Mouse (Mus musculus): ENCODE data around the gene Gpbar1. TPM values are rescaled to one million over a fixed set of nuclear protein-coding genes. Genes with fewer than 3 reads are reported as not detected.

The Gpbar1 gene
- polyA plus RNA-seq, 1 experiment, result 0.14 TPM

GRCm38 (mm10) chr1:74288327-74288726 lies 10.0 kb downstream of the Gpbar1 start:
- 89% methylated on average over 4 of the region's 4 CpGs for WGBS
- no peak for DNase-seq (ENCODE audit: low read depth in 1 of 2, low spot score in 2 of 2)
- Histone ChIP-seq H3K4me1 (ENCODE audit: control insufficient read depth, insufficient read depth, insufficient read length) (peaks cover 6% of the 10 kb centered on the region; the same call in 1 of the 2 replicates), H3K27me3 (ENCODE audit: control insufficient read depth, insufficient read depth, low read length) (no peaks in the 10 kb centered on the region), H3K4me3 (ENCODE audit: extremely low read depth, insufficient read depth, insufficient read length) (no peak overlapping the region), H3K27ac (ENCODE audit: insufficient read depth, low read length) (no peak overlapping the region), H3K36me3 (ENCODE audit: control insufficient read depth, insufficient read depth, low read length) (peaks cover 1% of the 10 kb centered on the region; the same call in 1 of the 2 replicates)
- TF ChIP-seq CTCF (IDR thresholded peaks at IDR 0.05; ENCODE audit: extremely low read depth, insufficient read depth, insufficient read length, insufficient replicate concordance) (no peak), POLR2A (IDR thresholded peaks at IDR 0.05; ENCODE audit: low read depth, low read length) (no peak)

DNA sequence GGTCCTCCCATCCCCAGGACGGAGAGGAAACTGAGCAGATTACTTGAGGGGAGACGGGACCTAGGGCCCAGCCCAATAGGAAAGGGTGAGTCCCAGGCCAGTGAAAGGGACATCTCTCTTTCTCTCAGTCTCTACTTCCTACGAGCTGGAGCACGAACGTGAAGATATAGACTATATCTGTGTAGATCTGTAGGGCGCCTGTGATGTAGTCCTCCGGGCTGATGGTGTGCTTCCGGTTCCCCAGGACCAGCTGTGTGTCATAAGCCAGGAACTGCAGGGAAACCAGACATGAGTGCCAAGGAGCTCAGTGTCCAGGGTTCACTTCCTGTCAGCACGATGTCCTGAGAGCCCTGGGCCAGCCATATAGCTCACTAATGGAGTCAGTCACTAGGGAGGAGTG lies 10.9 kb downstream of the Gpbar1 start:
- WGBS, result 85% methylated on average over 9 of the region's 9 CpGs
- H3K27ac ChIP-seq (ENCODE audit: insufficient read depth, low read length), result no peak overlapping the region
- H3K4me3 ChIP-seq (ENCODE audit: extremely low read depth, insufficient read depth, insufficient read length), result no peak overlapping the region
- TF ChIP-seq CTCF (IDR thresholded peaks at IDR 0.05; ENCODE audit: extremely low read depth, insufficient read depth, insufficient read length, insufficient replicate concordance) (no peak), POLR2A (IDR thresholded peaks at IDR 0.05; ENCODE audit: low read depth, low read length) (no peak)
- no peak for DNase-seq (ENCODE audit: low read depth in 1 of 2, low spot score in 2 of 2)
- no peaks in the 10 kb centered on the region for H3K27me3 ChIP-seq (ENCODE audit: control insufficient read depth, insufficient read depth, low read length)
- H3K4me1 ChIP-seq (ENCODE audit: control insufficient read depth, insufficient read depth, insufficient read length), result peaks cover 2% of the 10 kb centered on the region; the same call in 1 of the 2 replicates
- H3K36me3 ChIP-seq (ENCODE audit: control insufficient read depth, insufficient read depth, low read length), result peaks cover 1% of the 10 kb centered on the region; the same call in 1 of the 2 replicates

DNA sequence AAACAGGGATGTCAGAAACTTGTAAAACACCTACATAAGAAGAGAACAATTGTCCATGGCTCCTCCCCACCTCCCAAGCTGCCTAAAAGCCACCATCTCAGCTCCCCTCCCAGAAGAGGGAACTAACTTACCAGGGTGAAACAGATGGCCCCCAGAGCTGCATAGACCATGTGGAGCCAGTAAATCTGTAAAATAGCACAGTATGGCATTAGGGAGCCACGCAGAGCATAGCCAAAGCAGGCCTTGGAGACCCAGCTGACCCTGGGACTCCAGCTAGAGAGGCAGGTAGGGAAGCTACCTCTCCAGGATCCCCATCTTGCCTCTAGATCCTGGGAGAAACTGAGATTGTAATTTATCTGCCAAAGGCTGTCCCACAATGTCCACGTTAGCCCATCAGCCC lies 11.4 kb downstream of the Gpbar1 start:
- TF ChIP-seq POLR2A (IDR thresholded peaks at IDR 0.05; ENCODE audit: low read depth, low read length), result no peak
- TF ChIP-seq CTCF (IDR thresholded peaks at IDR 0.05; ENCODE audit: extremely low read depth, insufficient read depth, insufficient read length, insufficient replicate concordance), result no peak
- Histone ChIP-seq H3K27ac (ENCODE audit: insufficient read depth, low read length) (no peak overlapping the region), H3K36me3 (ENCODE audit: control insufficient read depth, insufficient read depth, low read length) (peaks cover 1% of the 10 kb centered on the region; the same call in 1 of the 2 replicates), H3K4me1 (ENCODE audit: control insufficient read depth, insufficient read depth, insufficient read length) (peaks cover 2% of the 10 kb centered on the region; the same call in 1 of the 2 replicates), H3K4me3 (ENCODE audit: extremely low read depth, insufficient read depth, insufficient read length) (no peak overlapping the region), H3K27me3 (ENCODE audit: control insufficient read depth, insufficient read depth, low read length) (no peaks in the 10 kb centered on the region)
- DNase-seq (ENCODE audit: low read depth in 1 of 2, low spot score in 2 of 2), result no peak
- WGBS, result 92% methylated on average over 2 of the region's 2 CpGs

GRCm38 (mm10) chr1:74290141-74290540 lies 11.8 kb downstream of the Gpbar1 start:
- H3K4me1 ChIP-seq (ENCODE audit: control insufficient read depth, insufficient read depth, insufficient read length), result peaks cover 4% of the 10 kb centered on the region; the same call in 1 of the 2 replicates
- DNase-seq (ENCODE audit: low read depth in 1 of 2, low spot score in 2 of 2), result no peak
- TF ChIP-seq CTCF (IDR thresholded peaks at IDR 0.05; ENCODE audit: extremely low read depth, insufficient read depth, insufficient read length, insufficient replicate concordance), result no peak
- TF ChIP-seq POLR2A (IDR thresholded peaks at IDR 0.05; ENCODE audit: low read depth, low read length), result no peak
- no peak overlapping the region for H3K4me3 ChIP-seq (ENCODE audit: extremely low read depth, insufficient read depth, insufficient read length)
- no peak overlapping the region for H3K27ac ChIP-seq (ENCODE audit: insufficient read depth, low read length)
- 86% methylated on average over 5 of the region's 5 CpGs for WGBS
- H3K27me3 ChIP-seq (ENCODE audit: control insufficient read depth, insufficient read depth, low read length), result no peaks in the 10 kb centered on the region
- H3K36me3 ChIP-seq (ENCODE audit: control insufficient read depth, insufficient read depth, low read length), result peaks cover 1% of the 10 kb centered on the region; the same call in 1 of the 2 replicates

DNA sequence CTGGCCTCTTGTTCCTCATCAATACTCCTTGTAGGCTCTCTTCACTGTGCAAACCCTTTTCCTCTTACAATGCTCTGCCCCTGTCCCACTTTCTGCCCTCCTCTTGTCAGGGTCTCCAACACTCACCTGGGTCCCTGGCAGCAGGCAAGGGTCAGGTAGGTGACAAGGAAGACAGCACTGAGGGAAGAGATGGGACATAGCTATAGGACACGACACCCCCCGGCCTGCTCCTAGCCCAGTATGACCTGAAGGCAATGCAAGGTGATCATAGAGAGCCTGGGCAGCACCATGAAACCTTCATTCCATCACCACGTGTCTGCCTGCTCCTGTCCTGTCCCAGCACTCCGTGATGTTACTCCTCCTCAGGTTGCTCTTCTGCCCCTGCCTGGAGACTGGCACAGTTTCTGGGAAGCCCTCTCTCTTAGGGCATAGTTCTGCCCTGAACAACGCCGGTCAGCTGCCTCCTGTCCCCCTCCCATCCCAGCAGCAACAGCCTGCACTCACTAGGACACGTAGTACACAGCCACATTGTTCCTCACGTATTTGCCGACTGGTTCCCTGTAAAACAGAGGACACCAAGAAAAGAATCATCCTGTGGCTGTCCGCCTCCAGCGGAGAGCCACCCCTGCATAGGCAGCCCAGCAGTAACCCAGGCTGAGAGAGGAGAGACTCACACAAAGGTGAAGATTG lies 14.1 kb downstream of the Gpbar1 start:
- Histone ChIP-seq H3K4me1 (ENCODE audit: control insufficient read depth, insufficient read depth, insufficient read length) (peaks cover 4% of the 10 kb centered on the region; the same call in 1 of the 2 replicates), H3K4me3 (ENCODE audit: extremely low read depth, insufficient read depth, insufficient read length) (no peak overlapping the region), H3K27ac (ENCODE audit: insufficient read depth, low read length) (no peak overlapping the region), H3K36me3 (ENCODE audit: control insufficient read depth, insufficient read depth, low read length) (peaks cover 1% of the 10 kb centered on the region; the same call in 1 of the 2 replicates), H3K27me3 (ENCODE audit: control insufficient read depth, insufficient read depth, low read length) (no peaks in the 10 kb centered on the region)
- TF ChIP-seq POLR2A (IDR thresholded peaks at IDR 0.05; ENCODE audit: low read depth, low read length), result no peak
- no peak for TF ChIP-seq CTCF (IDR thresholded peaks at IDR 0.05; ENCODE audit: extremely low read depth, insufficient read depth, insufficient read length, insufficient replicate concordance)
- 93% methylated on average over 11 of the region's 11 CpGs for WGBS
- DNase-seq (ENCODE audit: low read depth in 1 of 2, low spot score in 2 of 2), result no peak

- H3K4me3 ChIP-seq (ENCODE audit: extremely low read depth, insufficient read depth, insufficient read length), result no peak overlapping the region
- WGBS, result 94% methylated on average over 8 of the region's 8 CpGs
These were observed 15.1 kb downstream of the Gpbar1 start for GRCm38 (mm10) chr1:74293306-74293960.

More at GRCm38 (mm10) chr1:74293306-74293960, 15.1 kb downstream of the Gpbar1 start:
- peaks cover 1% of the 10 kb centered on the region; the same call in 1 of the 2 replicates for H3K36me3 ChIP-seq (ENCODE audit: control insufficient read depth, insufficient read depth, low read length)
- H3K4me1 ChIP-seq (ENCODE audit: control insufficient read depth, insufficient read depth, insufficient read length), result peaks cover 4% of the 10 kb centered on the region; the same call in 1 of the 2 replicates
- no peaks in the 10 kb centered on the region for H3K27me3 ChIP-seq (ENCODE audit: control insufficient read depth, insufficient read depth, low read length)
- DNase-seq (ENCODE audit: low read depth in 1 of 2, low spot score in 2 of 2), result no peak
- TF ChIP-seq CTCF (IDR thresholded peaks at IDR 0.05; ENCODE audit: extremely low read depth, insufficient read depth, insufficient read length, insufficient replicate concordance), result no peak
- no peak for TF ChIP-seq POLR2A (IDR thresholded peaks at IDR 0.05; ENCODE audit: low read depth, low read length)
- H3K27ac ChIP-seq (ENCODE audit: insufficient read depth, low read length), result no peak overlapping the region
